Mouse (Mus musculus): ENCODE results near the gene Skida1.
A peak's percentile ranks its signal among the peaks of the same experiment; 100 is the strongest.
"Not testable (repeated sequence)": the region's sequence is repeated elsewhere in the genome, so short reads cannot be mapped to it uniquely, and the experiment has no call there.

Skida1 gene

GRCm38 (mm10) chr2:18048453-18049075 lies at the start of gene Skida1:
TSS of gene Skida1 (minus strand) at chr2:18049051.
- no peak for DNase-seq (ENCODE audit: low read depth, low spot score)

GRCm38 (mm10) chr2:18095804-18096203 lies 47.0 kb upstream of the Skida1 start:
- DNase-seq (ENCODE audit: low read depth, low spot score), result no peak

- no peak for DNase-seq (ENCODE audit: low read depth, low spot score)
Observed at GRCm38 (mm10) chr2:18094319-18094718, 45.5 kb upstream of the Skida1 start.

GRCm38 (mm10) chr2:18093858-18094257 lies 45.0 kb upstream of the Skida1 start:
- no peak for DNase-seq (ENCODE audit: low read depth, low spot score)

GRCm38 (mm10) chr2:18087695-18088094 lies 38.8 kb upstream of the Skida1 start:
- DNase-seq (ENCODE audit: low read depth, low spot score), result not testable (repeated sequence)

DNA sequence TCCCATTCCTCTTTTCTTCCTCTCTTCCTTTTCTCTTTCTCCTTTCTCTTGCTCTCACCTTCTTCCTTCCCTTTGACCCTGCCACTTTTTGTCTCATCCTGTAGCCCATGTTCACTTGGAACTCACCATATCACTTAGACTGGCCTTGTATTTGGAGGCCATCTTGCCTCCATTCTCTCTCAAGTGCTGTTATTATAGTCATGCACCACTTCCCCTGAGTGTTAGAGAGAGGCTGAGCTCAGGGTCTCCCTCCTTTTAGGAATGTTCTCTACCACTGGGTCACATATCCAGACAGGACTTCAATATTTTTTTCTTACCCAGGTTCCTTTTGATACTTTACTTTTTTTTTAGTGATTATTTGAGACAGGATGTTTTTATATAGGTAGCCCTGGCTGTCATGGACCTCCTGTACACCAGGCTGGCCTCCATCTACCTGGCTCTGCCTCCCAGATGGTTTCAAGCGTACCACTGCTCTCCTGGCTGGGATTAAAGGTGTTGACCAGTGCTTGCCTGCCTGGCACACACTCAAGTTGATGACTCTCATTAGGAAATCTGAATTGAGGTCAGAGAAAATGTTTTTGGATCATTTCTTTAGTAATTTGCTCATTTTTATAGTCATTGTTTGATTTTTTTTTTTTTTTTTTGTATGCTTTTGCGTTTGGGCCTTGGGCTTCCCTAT lies 31.5 kb upstream of the Skida1 start:
- no peak for DNase-seq (ENCODE audit: low read depth, low spot score)

DNA sequence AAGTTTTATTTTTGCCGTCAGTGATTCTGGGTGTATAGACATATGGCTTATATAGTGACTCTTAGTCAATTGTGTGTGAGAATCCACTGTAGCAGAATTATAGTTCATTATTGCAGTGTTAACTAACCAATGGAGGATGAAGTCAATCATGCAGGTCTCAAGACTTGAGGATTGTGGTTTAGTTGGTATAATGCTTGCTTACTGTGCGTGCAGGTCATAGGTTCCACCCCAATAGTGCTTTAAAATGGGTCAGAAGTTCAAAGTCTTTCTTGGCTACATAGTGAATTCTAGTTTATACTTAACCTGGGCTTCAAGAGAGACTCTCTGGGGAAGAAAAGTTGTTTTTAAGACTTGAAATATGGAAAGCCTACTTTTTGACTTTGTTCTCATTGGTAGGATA lies 23.1 kb upstream of the Skida1 start:
- no peak for DNase-seq (ENCODE audit: low read depth, low spot score)

DNA sequence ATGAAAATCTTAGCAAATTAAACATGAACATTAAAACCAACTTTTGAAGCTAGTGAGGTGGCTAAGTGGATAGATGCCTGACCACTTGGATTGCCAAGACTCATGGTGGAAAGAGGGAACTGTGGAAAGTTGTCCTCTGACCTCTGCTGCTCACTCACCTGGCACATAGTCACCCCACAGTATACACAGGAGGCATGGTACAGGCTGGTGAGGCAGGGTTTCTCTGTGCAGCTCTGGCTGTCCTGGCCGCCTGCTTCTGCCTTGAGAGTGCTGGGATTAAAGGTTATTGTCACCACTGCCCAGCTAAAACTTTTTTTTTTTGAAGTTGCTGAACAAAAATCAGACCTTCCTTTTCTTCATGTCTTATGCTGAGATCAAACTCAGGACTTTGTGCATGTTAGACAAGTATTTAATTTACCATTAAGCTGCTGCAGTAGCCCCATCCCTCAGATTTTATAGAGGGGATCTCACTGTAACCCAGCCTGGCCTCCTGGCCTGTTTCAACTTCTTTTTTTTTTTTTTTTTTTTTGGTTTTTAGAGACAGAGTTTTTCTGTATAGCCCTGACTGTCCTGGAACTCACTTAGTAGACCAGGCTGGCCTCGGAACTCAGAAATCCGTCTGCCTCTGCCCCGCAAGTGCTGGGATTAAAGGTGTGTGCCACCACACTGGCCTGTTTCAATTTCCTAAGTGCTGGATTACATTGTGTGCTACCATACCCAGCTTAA lies 19.4 kb upstream of the Skida1 start:
- no peak for DNase-seq (ENCODE audit: low read depth, low spot score)

DNA sequence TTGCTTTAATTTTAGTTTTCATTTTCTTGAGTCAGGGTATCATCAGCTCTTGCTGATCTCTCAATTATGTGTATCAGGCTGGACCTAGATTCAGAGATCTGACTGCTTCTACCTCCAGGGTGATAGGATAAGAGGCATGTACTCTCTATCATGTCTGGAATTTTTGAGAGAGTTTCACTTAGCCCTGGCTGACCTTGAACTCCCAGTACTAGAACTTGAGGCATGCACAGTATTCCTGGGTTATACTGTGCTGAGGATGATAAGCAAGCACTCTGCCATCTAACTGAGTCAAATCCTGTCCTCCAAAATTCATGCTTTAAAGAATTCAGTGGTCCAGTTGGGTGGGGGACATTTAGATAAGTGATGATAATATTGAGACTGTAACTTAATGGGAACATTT lies 17.6 kb upstream of the Skida1 start:
- DNase-seq (ENCODE audit: low read depth, low spot score), result no peak

DNA sequence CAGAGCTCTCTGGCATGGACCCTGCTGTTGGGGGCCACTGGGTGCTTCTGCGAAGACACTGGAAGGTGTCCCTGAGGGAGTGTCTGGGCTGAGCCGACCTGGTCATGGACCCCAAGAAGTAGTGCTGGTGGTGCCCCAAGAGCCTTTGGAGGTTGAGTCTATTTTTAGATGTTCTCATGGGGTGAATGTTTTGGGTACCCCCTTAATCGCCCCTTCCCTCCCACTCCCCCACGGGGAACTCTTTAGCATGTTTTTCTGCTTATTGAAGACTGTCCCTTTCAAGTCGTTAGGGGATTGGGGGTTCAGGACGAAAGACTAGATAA lies 16.8 kb upstream of the Skida1 start:
- DNase-seq (ENCODE audit: low read depth, low spot score), result no peak

GRCm38 (mm10) chr2:18064941-18065707 lies 16.3 kb upstream of the Skida1 start:
- DNase-seq (ENCODE audit: low read depth, low spot score), result no peak

- DNase-seq (ENCODE audit: low read depth, low spot score), result peak; percentile 91
Observed at GRCm38 (mm10) chr2:18064356-18064858, 15.6 kb upstream of the Skida1 start.

DNA sequence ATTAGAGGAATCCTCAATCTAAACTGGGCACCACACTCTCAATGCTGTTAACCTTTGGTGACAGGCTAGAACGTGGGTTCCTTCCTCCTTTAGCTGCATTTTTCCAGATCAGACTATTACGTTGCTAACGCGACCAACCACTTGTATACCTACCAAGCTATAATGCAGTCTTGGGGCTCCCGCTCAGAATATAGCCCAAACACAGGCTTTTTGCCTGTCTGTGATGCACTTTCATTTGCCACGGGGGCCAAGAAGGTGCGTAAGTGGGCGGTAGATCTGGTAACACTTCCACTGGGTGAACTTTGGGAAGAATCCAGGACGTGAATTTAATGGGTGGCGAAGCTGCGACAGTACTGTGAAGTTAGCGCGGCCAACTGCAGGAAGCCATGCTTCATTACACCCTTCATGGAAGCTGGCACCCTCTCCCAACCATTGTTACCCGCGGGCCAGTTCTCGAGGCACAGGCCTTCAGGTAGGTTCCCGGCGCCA lies 15.0 kb upstream of the Skida1 start:
- DNase-seq (ENCODE audit: low read depth, low spot score), result no peak

- DNase-seq (ENCODE audit: low read depth, low spot score), result no peak
Observed at GRCm38 (mm10) chr2:18060396-18060795, 11.5 kb upstream of the Skida1 start.

- no peak for DNase-seq (ENCODE audit: low read depth, low spot score)
Observed at GRCm38 (mm10) chr2:18059891-18060290, 11.0 kb upstream of the Skida1 start.

DNA sequence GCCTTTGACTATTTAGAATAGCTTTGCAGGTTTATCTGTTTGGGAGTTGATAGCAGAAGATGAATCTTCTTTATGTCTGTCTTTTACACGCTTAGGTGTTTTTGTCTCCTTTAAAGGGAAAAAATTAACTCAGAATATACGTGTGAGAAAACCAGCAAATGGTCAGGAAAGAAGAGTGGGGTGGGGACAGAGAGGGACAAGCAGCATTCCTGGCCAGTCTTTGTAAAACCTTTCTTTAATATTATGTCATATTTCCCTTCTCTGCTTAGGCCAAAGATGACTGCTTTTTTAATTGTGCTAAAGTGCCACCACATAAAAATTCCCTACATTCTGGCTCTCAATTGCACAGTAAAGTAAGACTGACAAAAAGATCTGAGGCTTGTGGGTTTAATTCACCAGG lies 10.2 kb upstream of the Skida1 start:
- DNase-seq (ENCODE audit: low read depth, low spot score), result no peak

DNA sequence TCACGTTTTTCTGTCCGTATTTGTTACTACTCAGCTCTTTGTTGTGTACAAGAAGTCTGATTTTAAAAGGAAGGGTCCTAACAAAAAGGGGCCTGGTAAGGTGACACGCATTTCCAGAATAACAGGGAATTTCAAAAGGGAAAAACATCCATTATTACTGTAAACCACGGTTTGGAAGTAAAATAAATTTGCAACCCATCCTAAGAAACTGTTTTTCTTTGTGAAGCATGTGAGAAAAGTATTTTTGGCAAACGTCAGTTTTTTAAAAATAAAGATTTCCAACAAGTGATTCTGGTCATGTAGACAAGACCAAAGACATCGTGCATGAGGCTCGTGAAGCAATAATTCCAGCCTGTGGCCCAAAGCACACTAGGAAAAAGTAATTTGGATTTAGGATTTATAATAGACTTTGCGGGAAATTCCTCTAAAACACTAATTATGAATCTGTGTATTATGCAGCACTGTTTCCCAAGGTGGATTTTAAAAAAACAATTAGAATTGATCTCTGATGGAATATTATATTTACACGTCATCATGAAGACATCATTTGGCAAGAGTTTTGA lies 9.4 kb upstream of the Skida1 start:
- no peak for DNase-seq (ENCODE audit: low read depth, low spot score)

DNA sequence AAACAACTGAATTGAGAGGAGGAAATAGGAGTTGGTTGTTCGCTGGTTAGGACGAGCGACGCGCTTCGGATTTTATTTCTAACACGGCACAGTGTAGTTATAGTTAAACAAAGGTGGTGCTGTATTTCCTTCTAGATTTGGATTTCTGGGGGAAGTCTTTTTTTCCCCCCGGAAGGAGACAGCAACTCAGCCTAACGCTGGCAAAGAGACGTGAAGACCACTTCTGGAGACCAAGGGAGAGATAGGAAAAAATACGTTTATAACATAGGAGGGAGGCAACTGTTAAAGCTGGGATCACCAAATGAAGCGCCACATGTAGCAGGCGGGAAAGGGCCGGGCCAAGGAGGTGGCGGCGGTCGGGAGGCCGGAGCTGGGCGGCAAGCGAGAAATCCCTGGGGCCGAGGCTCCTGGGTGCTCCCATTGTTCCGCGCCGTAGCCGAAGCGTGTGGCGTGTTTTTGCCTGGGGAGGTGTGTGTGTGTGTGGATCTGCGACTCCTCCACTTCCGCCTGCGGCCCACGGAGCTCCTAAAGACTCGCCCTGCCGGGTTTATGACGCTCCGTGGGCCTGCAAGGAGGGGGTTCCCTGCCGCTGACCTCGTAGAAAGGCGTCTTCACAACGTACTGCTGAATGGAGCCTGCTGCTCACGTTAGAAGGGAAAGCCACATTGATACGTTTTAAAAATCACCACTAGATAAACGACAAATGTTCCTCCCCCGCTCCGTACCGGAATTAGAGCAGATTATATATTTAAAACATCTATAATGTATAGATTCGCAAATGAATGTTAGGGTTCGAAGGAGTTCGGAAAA lies 8.7 kb upstream of the Skida1 start:
- no peak for DNase-seq (ENCODE audit: low read depth, low spot score)

DNA sequence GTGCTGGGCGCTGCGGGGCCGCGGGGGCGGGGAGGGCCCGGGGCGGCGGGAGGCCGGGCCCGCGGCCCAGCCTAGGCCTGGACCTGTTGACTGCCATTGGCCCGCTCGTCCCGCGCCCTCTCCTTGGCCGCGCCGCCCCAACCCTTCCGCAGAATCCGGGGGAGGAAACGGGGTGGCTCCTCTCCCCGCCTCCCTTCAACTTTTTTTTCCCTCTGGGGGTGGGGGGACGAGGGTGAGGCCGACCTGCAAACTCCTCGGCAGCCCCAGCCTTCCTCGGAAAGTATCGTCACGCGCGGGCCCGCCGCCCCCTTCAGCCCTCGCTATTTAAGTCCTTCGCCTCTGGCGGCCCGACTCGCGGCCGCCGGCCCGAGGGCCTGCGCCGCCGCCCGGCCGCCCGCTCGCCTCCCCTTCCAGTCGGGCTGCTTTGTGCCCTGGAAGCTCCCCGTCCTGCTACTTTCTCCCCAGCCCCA lies 8.0 kb upstream of the Skida1 start:
- DNase-seq (ENCODE audit: low read depth, low spot score), result no peak

DNA sequence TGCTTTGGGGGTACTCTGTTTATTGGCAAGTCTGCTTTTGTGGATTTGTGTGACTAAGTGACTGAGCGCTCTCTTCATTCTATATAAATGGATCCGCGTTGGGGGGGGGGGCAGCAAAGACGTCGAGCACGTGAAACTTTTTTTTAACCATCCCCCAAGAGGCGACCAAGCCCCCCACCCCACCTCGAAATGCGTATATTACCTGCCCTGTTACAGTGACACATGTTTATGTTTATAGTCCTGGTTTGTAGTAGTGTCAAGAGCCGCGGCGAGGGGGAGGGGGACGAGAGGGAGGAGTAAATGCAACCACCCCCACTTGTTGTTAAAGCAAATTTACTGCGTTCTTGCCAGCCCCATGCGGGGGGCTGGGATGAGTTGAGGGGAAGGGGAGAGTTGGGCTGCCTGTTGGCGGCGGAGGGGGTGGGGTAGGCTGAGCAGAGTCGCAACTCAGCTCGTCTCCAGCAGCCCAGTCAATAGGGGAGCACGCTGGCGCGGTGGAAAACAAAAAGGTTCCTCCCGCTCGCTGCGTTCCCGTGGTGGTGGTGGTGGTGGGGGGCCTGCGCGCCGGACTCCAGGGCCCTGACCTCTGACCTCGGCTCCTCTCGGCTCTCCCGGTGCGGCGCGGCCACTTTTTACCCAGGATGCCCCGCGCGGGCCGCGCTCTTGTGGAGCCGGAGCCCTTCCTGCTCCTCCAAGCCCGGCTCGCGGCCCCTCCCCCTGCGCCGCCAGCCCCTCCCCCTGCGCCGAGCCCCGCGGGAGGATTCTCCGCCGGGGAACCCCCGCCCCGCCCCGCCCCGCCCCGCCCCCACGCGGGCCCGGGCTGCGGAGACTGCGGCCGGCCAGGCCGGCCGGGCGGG lies 7.3 kb upstream of the Skida1 start:
- DNase-seq (ENCODE audit: low read depth, low spot score), result no peak
